Mouse (Mus musculus): ENCODE results near the gene Kcnh7.

Kcnh7 gene

DNA sequence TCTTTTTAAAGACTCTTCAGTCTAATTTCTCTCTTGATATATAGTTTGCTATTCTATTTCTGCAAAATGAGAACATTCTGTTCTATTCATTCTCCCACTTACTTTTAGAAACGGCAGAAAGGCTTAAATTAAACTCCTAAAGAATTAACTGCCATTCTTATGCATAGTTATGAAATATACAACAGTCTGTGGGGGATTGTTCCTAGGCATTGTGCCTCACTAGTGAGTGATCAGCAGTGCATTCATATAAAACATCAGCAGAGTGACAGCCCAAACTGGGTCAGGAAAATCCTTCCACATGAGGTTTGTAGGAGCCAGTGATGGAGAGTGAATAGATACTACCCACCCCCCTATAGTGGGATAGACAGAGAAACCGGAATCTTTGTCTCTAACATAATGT, 200.2 kb downstream of the Kcnh7 start:
- in situ Hi-C loops (cut with MboI, MseI): no loop called here

- in situ Hi-C loops (cut with MboI, MseI): no loop called here
Observed at GRCm38 (mm10) chr2:62935273-62935874, 248.7 kb downstream of the Kcnh7 start.

DNA sequence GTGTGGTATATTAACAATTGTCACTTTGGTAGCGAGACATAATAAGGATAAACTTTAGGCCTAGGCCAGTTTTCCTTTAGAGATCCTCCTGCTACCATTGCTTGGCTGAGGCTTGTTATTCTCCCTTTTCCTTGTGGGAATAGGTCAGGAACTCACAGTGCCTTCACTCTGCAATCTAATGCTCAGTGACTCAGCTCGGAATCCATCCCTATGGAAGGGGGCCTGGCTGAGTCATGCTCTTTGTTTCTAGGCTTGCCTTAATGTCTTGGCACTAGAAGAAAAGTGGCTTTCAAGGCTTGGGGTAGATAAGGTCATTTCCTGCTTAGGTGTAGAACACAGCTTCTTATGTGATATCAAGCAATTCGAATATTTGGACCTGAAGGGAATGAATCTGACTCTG, 255.6 kb downstream of the Kcnh7 start:
- in situ Hi-C loops (cut with MboI, MseI): no loop called here

- in situ Hi-C loops (cut with MboI, MseI): no loop called here
Observed at GRCm38 (mm10) chr2:62928065-62928464, 256.0 kb downstream of the Kcnh7 start.

DNA sequence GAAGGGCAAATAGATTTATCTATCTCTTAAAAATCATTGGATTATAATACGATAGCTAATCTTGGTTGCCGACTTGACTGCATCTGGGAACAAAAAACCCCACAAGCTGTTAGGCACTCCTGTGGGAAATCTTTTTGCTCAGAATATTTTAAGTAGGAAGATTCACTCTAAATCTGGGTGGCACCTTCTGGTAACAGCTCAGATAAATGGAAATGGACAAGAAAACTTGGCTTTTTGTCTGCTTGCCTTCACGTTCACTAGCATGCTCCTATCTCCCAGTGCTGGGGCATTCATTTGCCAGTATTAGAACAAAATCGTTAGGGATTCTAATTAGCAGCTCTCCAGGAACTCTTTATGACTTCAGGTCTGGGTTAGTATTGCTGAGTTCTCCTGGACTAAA, 260.3 kb downstream of the Kcnh7 start:
- in situ Hi-C loops (cut with MboI, MseI): no loop called here

DNA sequence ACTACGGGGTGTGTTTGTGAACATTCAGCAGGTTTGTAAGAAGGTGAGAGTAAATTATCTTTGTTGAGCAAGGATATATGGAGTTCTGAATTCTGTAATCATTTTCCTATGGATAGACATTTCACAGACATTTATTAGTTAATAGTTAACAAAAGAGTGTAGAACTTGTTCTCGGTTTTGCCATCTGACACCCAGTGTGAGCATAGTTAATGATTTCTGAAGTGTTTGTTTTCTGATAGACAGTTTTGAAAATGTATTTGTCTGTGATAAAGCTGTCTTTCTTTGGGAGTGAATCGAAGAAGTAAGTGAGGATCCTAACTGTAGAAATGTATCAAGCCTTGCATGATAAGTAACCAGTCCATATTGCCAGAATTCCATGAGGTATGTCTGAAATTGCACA, 276.4 kb downstream of the Kcnh7 start:
- in situ Hi-C loops (cut with MboI, MseI): no loop called here

DNA sequence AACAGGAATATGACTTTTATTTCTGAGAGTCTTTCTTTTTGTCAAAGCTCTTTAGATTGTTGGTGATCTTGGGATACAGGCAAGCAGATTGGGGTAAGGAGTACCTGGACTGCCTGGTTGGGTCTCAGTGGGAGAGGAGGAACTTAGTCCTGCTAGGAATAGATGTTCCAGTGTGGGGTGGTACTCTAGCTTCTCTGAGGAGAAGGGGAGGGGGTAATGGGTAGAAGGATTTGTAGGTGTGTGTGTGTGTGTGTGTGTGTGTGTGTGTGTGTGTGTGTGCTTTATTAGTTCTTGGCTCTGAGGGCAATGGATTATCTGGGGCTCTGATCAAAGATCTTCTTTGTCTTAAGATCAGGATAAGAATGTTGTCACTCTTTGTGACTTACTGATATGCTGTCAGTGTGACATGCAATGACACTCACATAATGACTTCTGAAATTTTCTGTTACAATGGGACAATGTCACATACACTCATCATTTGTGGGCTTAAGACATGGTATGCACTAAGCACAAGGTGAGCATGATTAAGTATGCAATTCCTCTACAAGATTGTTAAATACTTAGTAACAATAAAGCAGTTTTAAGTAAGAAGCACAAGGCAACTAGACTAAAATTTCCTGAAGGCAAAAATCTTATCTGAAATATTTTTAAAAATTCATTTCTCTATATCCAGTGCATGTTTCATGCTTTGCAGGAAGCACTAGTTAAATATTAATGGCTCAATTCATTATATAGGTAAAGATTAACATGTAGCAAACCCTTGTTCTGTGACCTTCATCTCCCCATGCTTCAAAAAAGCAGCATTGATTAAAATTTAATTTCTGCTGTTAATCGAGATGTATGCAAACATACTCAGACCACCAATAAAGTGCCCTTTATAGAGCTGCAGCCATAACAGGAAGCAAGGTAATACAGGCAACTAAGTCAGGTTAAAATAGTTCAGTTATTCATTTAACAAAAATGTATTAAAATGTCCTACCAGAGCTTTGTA, 281.4 kb downstream of the Kcnh7 start:
- in situ Hi-C loops (cut with MboI, MseI): no loop called here

- in situ Hi-C loops (cut with MboI, MseI): no loop called here
Observed at GRCm38 (mm10) chr2:62878763-62879162, 305.3 kb downstream of the Kcnh7 start.

DNA sequence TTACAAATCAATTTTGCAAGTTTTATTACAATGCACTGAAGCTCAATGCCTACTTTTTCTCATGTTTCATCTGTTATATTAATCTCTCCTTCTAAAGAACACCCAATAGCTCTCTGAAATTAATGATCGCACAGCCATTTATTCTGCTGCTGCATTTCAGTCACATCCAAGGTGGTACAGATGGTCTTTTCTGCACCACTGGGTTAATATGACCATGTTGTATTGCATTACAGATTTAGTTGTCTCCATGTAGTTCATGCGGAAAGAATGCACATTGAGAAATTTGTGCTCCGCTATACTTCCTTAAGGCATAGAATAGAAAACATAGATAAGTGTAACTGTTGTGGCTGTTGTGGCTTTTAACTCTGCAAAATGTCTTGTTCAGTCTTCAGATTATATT, 328.7 kb downstream of the Kcnh7 start:
- in situ Hi-C loops (cut with MboI, MseI): no loop called here

DNA sequence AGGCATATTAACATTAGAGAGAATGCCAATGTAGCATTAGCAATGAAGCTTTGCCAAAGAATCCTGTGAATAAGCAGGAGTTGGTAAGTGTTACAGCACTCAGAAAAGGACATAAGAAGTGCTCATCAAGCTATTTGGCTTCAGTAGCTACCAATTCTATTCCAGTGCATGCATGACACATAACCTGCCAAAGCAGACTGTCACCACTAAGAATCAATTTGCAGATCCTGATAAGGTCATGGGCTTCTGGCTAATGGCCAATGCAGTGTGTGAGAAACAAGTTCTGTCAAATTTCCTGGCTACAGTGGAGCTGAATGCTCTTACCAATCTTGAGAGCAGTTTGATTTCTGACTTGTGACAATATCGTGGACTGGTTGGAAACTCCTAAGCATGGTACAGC, 341.5 kb downstream of the Kcnh7 start:
- in situ Hi-C loops (cut with MboI, MseI): no loop called here

DNA sequence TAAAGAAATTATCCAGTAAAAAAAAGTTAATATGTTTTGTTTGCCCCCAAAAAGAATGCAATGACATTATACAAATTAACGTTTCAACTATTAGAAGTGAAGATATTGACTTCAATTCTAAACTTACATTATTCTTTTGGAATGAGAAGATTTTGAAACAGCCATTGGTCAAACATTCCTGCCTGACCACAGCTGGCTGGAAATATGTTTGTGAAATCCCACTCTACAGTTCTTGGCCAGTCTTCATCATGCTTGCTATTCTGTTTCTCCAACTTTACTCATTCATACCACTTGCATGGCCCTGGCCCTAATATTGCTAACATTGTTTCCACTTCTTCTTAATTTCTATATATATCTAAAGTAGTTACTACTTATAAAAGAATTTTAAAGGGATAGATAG, 349.8 kb downstream of the Kcnh7 start:
- in situ Hi-C loops (cut with MboI, MseI): no loop called here

DNA sequence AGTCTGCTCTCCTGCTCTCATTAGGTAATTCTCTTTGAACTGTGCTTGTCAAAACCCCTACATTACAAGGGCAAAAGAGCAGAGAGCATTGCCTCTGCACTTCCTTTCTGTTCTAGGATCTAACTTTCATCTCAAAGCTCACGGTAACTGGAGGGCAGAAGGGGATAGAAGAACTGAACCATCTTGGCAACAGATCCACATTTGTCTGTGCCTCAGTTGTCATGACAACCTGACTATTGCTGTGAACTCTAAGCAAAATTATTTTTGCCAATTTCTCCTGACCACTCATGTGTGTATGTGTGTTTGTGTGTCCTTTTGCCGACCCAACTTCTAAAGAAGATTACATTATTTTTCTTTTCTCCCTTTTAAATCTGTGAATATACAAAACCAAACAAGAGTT, 364.9 kb downstream of the Kcnh7 start:
- in situ Hi-C loops (cut with MboI, MseI): no loop called here

- in situ Hi-C loops (cut with MboI, MseI): no loop called here
Observed at GRCm38 (mm10) chr2:62816016-62816415, 368.1 kb downstream of the Kcnh7 start.

GRCm38 (mm10) chr2:62808813-62809212, 375.3 kb downstream of the Kcnh7 start:
- in situ Hi-C loops (cut with MboI, MseI): no loop called here

- in situ Hi-C loops (cut with MboI, MseI): no loop called here
Observed at GRCm38 (mm10) chr2:62807476-62807882, 376.6 kb downstream of the Kcnh7 start.

GRCm38 (mm10) chr2:62806931-62807330, 377.2 kb downstream of the Kcnh7 start:
- in situ Hi-C loops (cut with MboI, MseI): no loop called here

DNA sequence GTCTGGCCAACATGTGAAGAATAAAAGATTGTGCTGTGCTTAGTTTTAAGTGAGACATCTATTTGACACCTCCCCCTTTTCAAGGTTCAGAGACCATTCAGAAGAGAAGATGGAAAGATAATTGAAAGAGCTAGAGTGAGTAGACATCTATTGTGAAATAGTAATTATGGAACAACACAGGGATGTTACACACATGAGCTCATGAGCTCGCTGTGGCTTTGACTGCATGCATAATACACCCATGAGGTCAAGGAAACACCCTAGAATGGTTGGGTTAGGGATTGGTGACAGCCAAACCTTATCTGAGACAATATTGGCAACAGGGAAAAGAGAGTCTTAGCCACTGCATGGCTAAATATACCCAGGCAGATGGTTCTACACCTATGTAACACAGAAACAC, 380.1 kb downstream of the Kcnh7 start:
- in situ Hi-C loops (cut with MboI, MseI): no loop called here

- in situ Hi-C loops (cut with MboI, MseI): no loop called here
Observed at GRCm38 (mm10) chr2:62784460-62785038, 399.5 kb downstream of the Kcnh7 start.

GRCm38 (mm10) chr2:62746256-62746655, 437.8 kb downstream of the Kcnh7 start:
- in situ Hi-C loops (cut with MboI, MseI): no loop called here

DNA sequence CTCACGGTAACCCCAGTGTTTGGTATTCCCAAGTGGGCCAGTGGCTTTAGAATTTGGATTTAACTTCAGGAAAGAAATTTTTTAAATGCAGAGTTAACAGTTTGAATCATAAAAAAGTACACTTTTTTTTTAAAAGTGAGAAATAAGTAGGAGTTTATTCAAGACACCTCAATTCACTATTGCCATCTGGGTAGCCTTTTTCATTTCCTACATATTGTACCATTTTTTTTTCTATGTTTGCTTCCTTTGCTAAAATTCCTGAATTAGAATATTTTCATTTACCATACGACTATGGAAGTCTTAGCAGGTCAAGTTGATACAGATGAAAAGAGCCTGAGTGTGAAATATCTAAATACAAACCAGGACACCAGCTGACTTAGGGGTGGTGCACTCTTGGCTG, 441.0 kb downstream of the Kcnh7 start:
- in situ Hi-C loops (cut with MboI, MseI): no loop called here

DNA sequence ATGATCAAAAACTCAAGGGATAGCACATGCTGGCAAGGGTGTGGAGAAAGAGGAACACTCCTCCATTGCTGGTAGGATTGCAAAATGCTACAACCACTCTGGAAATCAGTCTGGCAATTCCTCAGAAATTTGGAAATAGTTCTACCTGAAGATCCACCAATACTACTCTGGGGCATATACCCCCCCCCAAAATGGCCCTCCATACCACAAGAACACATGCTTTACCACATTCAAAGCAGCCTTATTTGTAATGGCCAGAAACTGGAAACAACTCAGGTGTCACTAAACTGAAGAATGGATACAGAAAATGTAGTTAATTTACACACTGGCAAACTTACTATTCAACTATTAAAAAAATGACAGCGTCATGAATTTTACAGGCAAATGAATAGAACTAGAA, 453.4 kb downstream of the Kcnh7 start:
- in situ Hi-C loops (cut with MboI, MseI): no loop called here

DNA sequence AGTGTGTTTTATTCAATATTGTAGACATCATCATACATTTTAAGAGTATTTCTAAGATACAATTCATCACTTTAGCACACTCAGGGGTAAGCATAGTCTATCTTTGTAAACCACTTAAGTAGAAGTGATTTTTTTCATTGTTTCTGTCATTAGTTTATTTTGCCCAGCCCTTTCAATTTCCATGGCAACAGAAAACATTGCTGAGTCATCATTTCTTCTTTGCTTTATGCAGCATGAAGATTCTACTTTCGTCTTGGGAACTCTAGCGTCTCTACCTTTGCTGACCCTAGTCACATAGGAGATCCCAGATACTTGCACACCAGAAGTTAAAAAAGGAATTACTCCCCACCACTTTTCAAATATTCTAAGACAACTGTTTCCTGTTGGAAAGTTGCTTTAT, 456.4 kb downstream of the Kcnh7 start:
- in situ Hi-C loops (cut with MboI, MseI): no loop called here

DNA sequence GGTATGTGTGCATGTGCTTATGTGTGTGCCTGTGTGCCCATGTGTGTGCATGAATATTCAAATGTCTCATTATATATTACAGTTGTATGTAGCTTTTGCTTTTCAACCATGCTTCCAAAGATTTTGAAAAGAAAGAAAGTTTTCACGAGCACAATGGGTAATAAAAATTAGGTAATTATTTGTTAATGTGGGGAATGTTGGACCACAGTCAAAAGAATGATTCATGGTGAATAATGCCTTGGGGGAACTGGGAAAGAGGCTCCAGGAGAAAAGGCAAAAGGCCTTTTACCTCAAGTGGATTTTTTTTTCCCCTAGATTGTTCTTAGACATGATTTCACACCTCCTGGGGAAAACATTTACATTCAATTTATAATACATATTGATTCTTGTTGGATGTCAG, 458.1 kb downstream of the Kcnh7 start:
- in situ Hi-C loops (cut with MboI, MseI): no loop called here

Measured in T-helper 1 cell (primary cell).